Mouse (Mus musculus): Measurements from ENCODE around the gene Stim2. TPM values are rescaled to one million over a fixed set of nuclear protein-coding genes. Genes with fewer than 3 reads are reported as not detected.

Gene Stim2
- polyA plus RNA-seq, 1 experiment from 2014 or later, result 14.0 TPM

DNA sequence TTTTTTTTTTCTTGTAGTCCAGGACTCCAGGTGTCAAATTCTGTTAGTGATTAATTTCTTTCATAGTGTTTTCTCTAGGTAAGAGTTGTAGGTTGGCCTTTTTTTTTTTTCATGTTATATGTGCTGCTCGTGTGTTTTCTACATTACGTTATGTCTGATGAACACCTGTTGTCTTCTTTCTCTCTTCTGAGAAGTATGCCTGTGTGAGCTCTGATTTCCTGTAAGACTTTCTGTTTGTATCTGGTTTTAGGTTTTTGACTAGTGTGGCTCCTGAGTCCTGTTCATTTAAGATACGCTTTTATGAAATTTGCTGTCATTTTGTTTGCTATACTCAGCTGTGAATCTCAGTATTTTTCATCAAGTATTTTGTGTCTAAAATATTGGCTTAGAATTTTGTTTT, 69.3 kb downstream of the Stim2 start:
- WGBS, result 82% methylated on average over 3 of the region's 3 CpGs
- Histone ChIP-seq H3K4me1 (replicated peaks; ENCODE audit: control insufficient read depth, insufficient read depth) (no peaks in the 10 kb centered on the region), H3K9ac (ENCODE audit: low read length) (no peak overlapping the region), H3K36me3 (ENCODE audit: control insufficient read depth, insufficient read depth, low read length) (no peaks in the 10 kb centered on the region), H3K9me3 (ENCODE audit: control insufficient read depth, low read length) (no peaks in the 10 kb centered on the region), H3K4me2 (replicated peaks; ENCODE audit: low read depth) (no peak overlapping the region), H3K27ac (replicated peaks) (no peak overlapping the region), H3K27me3 (ENCODE audit: control insufficient read depth, insufficient read depth, low read length) (no peaks in the 10 kb centered on the region), H3K4me3 (ENCODE audit: low read depth, low read length) (no peak overlapping the region)
- ATAC-seq (ENCODE audit: low FRiP score, low TSS enrichment), result no peak
- TF ChIP-seq CTCF (IDR thresholded peaks at IDR 0.05; ENCODE audit: low read depth) (no peak), EP300 (optimal IDR thresholded peaks at IDR 0.05) (no peak)
- no peak for DNase-seq (ENCODE audit: low spot score)

DNA sequence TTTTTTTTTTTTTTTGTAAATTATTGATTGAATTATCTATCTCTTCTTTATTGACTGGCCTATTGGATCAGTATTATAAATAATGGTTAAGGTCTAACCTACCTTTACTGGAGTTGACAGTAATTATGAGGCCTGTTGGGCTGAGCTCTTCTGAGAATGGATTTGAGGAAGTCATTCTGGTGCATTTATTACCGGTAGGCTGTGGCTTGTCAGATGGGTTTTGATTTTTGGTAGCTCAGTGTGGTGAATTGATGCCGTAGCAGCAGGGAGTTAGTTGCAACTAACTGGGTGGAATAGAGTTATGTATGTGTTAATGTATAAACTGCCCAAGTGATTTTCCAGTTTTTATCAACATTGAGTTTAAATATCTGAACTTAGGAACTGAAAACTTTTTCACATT, 72.2 kb downstream of the Stim2 start:
- TF ChIP-seq EP300 (optimal IDR thresholded peaks at IDR 0.05) (no peak), CTCF (IDR thresholded peaks at IDR 0.05; ENCODE audit: low read depth) (no peak)
- 85% methylated on average over 2 of the region's 2 CpGs for WGBS
- H3K4me3 ChIP-seq (ENCODE audit: low read depth, low read length), result no peak overlapping the region

GRCm38 (mm10) chr5:54071288-54071687, 73.0 kb downstream of the Stim2 start:
- Histone ChIP-seq H3K27me3 (ENCODE audit: control insufficient read depth, insufficient read depth, low read length) (no peaks in the 10 kb centered on the region), H3K27ac (replicated peaks) (no peak overlapping the region), H3K4me1 (replicated peaks; ENCODE audit: control insufficient read depth, insufficient read depth) (no peaks in the 10 kb centered on the region), H3K36me3 (ENCODE audit: control insufficient read depth, insufficient read depth, low read length) (no peaks in the 10 kb centered on the region), H3K4me3 (ENCODE audit: low read depth, low read length) (no peak overlapping the region), H3K4me2 (replicated peaks; ENCODE audit: low read depth) (no peak overlapping the region), H3K9me3 (ENCODE audit: control insufficient read depth, low read length) (no peaks in the 10 kb centered on the region), H3K9ac (ENCODE audit: low read length) (no peak overlapping the region)
- DNase-seq (ENCODE audit: low spot score), result no peak
- WGBS, result 78% methylated on average over 5 of the region's 5 CpGs
- TF ChIP-seq EP300 (optimal IDR thresholded peaks at IDR 0.05) (no peak), CTCF (IDR thresholded peaks at IDR 0.05; ENCODE audit: low read depth) (no peak)
- no peak for ATAC-seq (ENCODE audit: low FRiP score, low TSS enrichment)

More for the DNA sequence above, 72.2 kb downstream of the Stim2 start:
- DNase-seq (ENCODE audit: low spot score), result no peak
- Histone ChIP-seq H3K9me3 (ENCODE audit: control insufficient read depth, low read length) (no peaks in the 10 kb centered on the region), H3K9ac (ENCODE audit: low read length) (no peak overlapping the region), H3K36me3 (ENCODE audit: control insufficient read depth, insufficient read depth, low read length) (no peaks in the 10 kb centered on the region), H3K4me2 (replicated peaks; ENCODE audit: low read depth) (no peak overlapping the region), H3K4me1 (replicated peaks; ENCODE audit: control insufficient read depth, insufficient read depth) (no peaks in the 10 kb centered on the region), H3K27me3 (ENCODE audit: control insufficient read depth, insufficient read depth, low read length) (no peaks in the 10 kb centered on the region), H3K27ac (replicated peaks) (no peak overlapping the region)
- ATAC-seq (ENCODE audit: low FRiP score, low TSS enrichment), result no peak

- H3K4me1 ChIP-seq (replicated peaks; ENCODE audit: control insufficient read depth, insufficient read depth), result no peaks in the 10 kb centered on the region
- no peaks in the 10 kb centered on the region for H3K27me3 ChIP-seq (ENCODE audit: control insufficient read depth, insufficient read depth, low read length)
- no peaks in the 10 kb centered on the region for H3K36me3 ChIP-seq (ENCODE audit: control insufficient read depth, insufficient read depth, low read length)
- no peak overlapping the region for H3K9ac ChIP-seq (ENCODE audit: low read length)
- no peak overlapping the region for H3K4me2 ChIP-seq (replicated peaks; ENCODE audit: low read depth)
- DNase-seq (ENCODE audit: low spot score) (no peak), ATAC-seq (ENCODE audit: low FRiP score, low TSS enrichment) (no peak)
- 85% methylated on average over 7 of the region's 7 CpGs for WGBS
- no peak overlapping the region for H3K4me3 ChIP-seq (ENCODE audit: low read depth, low read length)
- TF ChIP-seq EP300 (optimal IDR thresholded peaks at IDR 0.05) (no peak), CTCF (IDR thresholded peaks at IDR 0.05; ENCODE audit: low read depth) (no peak)
- no peaks in the 10 kb centered on the region for H3K9me3 ChIP-seq (ENCODE audit: control insufficient read depth, low read length)
- no peak overlapping the region for H3K27ac ChIP-seq (replicated peaks)
Measured at GRCm38 (mm10) chr5:54071705-54072104, 73.4 kb downstream of the Stim2 start.

DNA sequence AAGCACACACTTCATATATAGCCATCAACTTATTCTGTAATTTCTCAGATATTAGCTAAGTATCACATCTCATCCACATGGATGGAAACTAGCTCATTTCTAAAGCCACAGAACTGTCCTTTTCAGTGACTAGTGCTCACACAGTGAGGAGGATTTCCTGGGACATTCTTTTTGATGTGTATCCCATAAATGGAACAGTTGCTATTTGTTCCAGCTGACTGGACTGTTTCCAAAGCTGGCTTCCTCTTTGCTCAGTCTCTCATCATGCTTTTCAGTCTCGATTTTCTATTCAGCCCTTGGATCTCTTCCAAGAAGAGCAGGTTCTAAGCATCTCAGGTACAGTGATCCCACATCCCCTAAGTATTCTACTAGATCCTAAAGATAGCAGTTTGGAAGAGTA, 75.0 kb downstream of the Stim2 start:
- no peak overlapping the region for H3K4me3 ChIP-seq (ENCODE audit: low read depth, low read length)
- TF ChIP-seq EP300 (optimal IDR thresholded peaks at IDR 0.05) (no peak), CTCF (IDR thresholded peaks at IDR 0.05; ENCODE audit: low read depth) (no peak)
- no peak overlapping the region for H3K9ac ChIP-seq (ENCODE audit: low read length)
- no peak for DNase-seq (ENCODE audit: low spot score)
- H3K9me3 ChIP-seq (ENCODE audit: control insufficient read depth, low read length), result no peaks in the 10 kb centered on the region
- ATAC-seq (ENCODE audit: low FRiP score, low TSS enrichment), result no peak
- H3K4me1 ChIP-seq (replicated peaks; ENCODE audit: control insufficient read depth, insufficient read depth), result no peaks in the 10 kb centered on the region
- WGBS, result 7% methylated on average over 1 of the region's 1 CpGs
- H3K27me3 ChIP-seq (ENCODE audit: control insufficient read depth, insufficient read depth, low read length), result no peaks in the 10 kb centered on the region
- no peaks in the 10 kb centered on the region for H3K36me3 ChIP-seq (ENCODE audit: control insufficient read depth, insufficient read depth, low read length)
- no peak overlapping the region for H3K4me2 ChIP-seq (replicated peaks; ENCODE audit: low read depth)
- no peak overlapping the region for H3K27ac ChIP-seq (replicated peaks)

GRCm38 (mm10) chr5:54079997-54080396, 81.7 kb downstream of the Stim2 start:
- 44% methylated on average over 1 of the region's 1 CpGs for WGBS
- Histone ChIP-seq H3K27ac (replicated peaks) (no peak overlapping the region), H3K4me1 (replicated peaks; ENCODE audit: control insufficient read depth, insufficient read depth) (no peaks in the 10 kb centered on the region), H3K9me3 (ENCODE audit: control insufficient read depth, low read length) (no peaks in the 10 kb centered on the region), H3K36me3 (ENCODE audit: control insufficient read depth, insufficient read depth, low read length) (no peaks in the 10 kb centered on the region), H3K4me2 (replicated peaks; ENCODE audit: low read depth) (no peak overlapping the region), H3K27me3 (ENCODE audit: control insufficient read depth, insufficient read depth, low read length) (no peaks in the 10 kb centered on the region), H3K9ac (ENCODE audit: low read length) (no peak overlapping the region), H3K4me3 (ENCODE audit: low read depth, low read length) (no peak overlapping the region)
- no peak for TF ChIP-seq CTCF (IDR thresholded peaks at IDR 0.05; ENCODE audit: low read depth)
- no peak for TF ChIP-seq EP300 (optimal IDR thresholded peaks at IDR 0.05)
- ATAC-seq (ENCODE audit: low FRiP score, low TSS enrichment) (peak; percentile 98), DNase-seq (ENCODE audit: low spot score) (peak; percentile 22)

Measured in stomach, postnatal 0 days (tissue).